Mouse (Mus musculus) inflammation-experienced regulatory T-cells (primary cell): ENCODE data around the gene Atad1. TPM values are rescaled to one million over a fixed set of nuclear protein-coding genes. Genes with fewer than 3 reads are reported as not detected.

Experiments
- polyA plus RNA-seq, 2 experiments: library from polyadenylated mRNA; unstranded; fragments of 100-300 nt; shearing (Covaris generic); gene quantifications; one replicate each; pipeline ENCODE4 v1.2.1; 2017

The Atad1 gene
- 100 to 1,000 TPM in 1 of 2 experiments, 10 to 100 TPM in 1; 98.5 to 111 TPM for polyA plus RNA-seq

DNA sequence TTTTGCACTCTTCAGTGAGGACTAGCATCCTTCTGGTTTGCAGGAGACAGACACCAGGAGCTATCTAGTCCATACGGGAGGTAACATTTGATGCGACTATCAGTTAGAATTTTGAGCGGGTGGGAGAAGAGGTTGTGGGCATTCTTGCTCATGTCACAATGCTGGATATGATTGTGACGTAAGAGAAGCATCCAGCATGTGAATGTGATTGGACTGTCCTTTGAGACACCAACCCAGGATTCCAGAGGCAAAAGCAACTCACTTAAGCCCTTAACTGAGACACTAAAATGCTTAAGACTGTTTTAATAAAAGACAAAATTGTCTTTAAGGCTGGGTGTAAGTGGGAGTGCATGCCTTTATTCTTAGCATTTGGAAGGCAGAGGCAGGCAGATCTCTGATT lies at the start of gene Atad1:
Gene Atad1, minus strand, starts transcription at position 101 of the 400 bp plus-strand sequence.

DNA sequence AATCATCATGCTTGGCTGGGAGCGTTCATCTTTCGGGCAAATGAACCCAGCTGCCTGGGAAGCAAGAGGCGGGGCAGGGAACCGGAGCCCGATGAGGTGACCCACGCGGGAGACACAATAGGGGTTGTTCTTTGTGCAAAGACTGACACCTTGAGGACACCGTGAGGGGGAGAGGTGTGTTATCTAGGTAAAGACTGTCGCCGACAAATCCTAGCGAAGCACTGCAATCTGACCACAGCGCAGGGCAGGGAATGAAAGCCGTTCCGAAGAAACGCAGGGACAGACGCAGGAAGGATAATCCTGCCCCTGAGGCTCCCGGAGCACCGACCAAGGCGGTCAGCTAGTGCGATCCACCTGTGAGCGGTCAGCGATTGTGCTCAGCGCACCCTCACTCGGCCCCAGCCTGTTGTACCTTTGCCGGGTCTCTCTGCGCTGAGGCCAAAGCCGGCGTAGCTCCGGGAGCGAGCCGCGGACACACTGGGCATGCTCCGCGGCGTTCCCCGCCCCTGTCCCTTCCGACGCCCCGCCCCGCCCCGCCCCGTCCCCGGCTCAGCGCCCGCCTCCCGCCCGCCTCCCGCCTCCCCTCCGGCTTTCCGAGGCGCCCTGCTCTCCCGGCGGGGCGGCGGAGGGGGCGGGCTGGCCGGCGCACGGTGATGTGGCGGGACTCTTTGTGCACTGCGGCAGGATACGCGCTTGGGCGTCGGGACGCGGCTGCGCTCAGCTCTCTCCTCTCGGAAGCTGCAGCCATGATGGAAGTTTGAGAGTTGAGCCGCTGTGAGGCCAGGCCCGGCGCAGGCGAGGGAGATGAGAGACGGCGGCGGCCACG lies 17.5 kb upstream of the Atad1 start, which contains the start of gene Pten:
Gene Pten, plus strand, starts transcription at position 598 of the 826 bp plus-strand sequence.

Other genes with a start within 250 kb of the Atad1 start
- gene Papss2, start 144.0 kb downstream of the Atad1 start, polyA plus RNA-seq = under 1 TPM; 0.24 to 0.78 TPM
- gene Pten, start 17.7 kb upstream of the Atad1 start, polyA plus RNA-seq = 10 to 100 TPM; 38.0 to 38.3 TPM